Mouse (Mus musculus) inflammation-experienced regulatory T-cells, adult 6 months (primary cell): Measurements from ENCODE around the gene Ube4b. TPM values are rescaled to one million over a fixed set of nuclear protein-coding genes. Genes with fewer than 3 reads are reported as not detected.
"Not testable (repeated sequence)": the region's sequence is repeated elsewhere in the genome, so short reads cannot be mapped to it uniquely, and the experiment has no call there.

Source experiments
- ATAC-seq: one replicate; pipeline ENCODE4 v1.8.0; 2017
- polyA plus RNA-seq, 3 experiments: library from polyadenylated mRNA; unstranded; fragments of 100-300 nt; shearing (Covaris generic); gene quantifications; one replicate each; pipeline ENCODE4 v1.2.1; 2017

Ube4b gene
- polyA plus RNA-seq: 10 to 100 TPM in 2 of 3 experiments, 1 to 10 TPM in 1; 9.1 to 18.5 (median 14.7) TPM

DNA sequence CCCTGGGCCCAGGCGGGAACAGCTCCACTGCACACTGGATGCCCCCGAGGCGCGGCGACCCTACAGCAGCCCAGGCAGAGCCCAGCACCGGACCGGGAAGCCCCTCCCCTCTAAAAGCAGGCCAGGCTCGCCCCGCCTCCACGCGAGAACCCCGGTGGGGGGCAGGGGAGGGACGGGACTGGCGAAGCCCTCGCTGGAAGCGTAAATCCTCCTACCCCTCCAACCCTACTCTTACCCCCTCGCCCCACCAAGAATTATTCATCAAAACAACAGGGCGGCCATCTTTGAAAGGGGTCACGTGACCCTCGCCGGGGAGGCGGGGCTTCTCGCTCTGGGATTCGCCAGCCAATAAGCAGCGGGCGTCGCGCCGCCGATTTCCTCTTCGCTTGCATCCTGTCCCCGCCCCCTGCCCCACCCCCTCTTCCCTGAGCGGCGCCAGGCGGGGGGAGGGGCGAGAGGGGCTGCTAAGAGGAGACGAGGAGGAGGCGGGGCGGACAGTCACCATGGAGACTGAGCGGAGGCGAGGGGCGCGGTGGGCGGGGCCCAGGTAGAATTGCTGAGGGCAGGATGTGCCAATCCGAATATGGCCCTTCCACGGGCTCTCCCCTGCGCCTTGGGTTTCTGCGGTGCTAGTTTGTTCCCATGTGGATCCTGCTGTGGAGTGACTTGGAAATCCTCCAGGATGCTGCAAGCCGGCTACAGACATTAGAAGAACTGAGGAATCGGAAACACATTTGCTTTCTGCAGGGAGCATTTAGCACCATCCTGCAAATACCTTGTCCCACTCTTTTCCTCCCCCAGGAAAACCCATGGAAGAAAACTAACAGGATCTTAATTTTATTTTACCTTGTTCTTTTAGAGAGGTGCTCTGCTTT, at the start of gene Ube4b:
TSS of gene Ube4b (minus strand) at position 425 of the 875 bp plus-strand sequence.
- ATAC-seq: peak; percentile 85

DNA sequence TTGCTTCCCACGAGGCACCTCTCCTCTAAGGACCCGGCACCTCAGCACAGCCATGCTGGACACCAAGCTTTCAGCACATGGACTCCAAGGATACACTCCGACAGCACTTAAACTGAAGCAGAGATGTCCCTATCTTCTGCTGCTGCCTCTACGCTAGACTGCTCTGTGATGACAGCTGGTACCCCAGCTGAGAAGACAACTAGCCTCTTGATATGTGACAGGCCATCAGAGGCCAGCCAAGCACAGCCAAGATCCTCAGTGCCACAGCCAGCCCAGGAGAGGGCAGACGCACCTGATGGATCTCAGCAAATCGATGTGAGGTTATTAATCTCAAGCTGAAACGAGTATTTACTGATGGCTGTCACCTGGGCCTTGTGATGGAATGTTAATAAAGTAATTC, 48.5 kb upstream of the Ube4b start:
- ATAC-seq: no peak

DNA sequence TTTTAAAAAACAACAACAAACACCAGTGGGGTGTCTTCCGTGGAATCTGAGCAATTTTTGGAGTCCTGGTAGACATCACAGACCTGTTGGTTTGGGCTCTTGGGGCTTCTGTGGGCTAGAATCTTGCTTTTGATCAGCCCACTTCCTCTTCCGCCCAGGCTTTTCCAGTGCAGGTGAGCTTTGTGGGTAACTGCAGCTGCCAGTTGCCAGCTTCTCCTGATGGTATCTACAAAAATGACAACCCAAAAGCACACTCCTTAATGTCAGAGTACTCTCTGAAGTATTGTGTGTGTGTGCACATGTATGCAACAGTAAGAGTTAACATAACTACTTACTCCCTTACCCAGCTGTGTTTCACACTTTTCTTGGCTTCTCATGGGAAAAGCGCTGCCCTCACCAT, 43.0 kb upstream of the Ube4b start:
- ATAC-seq: peak; percentile 95

DNA sequence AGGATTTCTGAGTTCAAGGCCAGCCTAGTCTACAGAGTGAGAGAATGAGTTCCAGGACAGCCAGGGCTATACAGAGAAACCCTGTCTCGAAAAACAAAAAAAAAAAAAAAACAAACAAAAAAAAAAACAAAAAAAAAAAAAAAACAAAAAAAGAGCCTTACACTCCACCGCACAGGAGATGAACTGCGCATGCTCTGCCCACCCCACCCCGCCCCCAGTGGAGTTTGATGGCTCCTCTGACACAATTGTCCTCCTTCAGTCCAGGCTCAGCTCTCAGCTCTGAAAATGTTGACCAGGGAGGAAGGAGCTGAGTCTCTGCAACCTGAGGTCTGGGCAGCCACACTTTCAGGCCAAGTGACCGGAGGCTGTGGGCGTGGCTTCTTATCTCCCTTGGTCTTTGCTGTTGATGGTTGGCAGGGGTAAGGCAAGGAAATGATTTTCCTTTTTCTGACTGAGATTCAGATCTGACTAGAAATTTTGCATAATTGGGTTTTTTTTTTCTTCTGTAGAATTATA, 36.9 kb upstream of the Ube4b start:
- ATAC-seq: no peak

DNA sequence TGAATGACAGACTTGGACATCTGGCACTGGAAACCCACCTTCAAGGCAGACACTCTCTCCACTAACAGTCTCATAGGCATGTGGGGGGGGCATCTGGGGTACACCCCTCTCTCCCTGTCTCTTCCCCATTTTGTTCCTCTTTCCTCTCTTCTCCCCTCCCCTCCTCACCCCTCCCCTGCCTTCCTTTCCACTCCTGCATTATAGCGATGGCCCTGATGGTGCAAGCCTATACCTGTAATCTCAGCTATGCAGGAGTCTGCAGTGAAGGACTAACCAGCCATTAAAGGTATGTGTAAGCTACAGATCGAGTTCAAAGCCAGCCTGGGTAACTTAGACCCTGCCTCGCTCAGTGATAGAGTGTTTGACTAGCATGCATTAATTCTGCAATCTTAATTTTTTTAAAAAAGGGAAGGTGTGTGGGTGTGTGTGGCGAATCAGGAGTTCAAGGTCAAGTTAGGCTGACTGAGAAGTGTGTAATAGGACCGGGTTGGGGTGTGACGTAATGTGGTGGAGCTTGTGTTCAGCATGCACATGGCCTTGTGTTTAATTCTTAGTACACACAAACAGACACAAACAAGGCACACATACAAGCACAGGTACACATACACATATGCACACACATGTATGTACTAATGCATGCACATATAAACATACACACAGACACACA, 35.9 kb upstream of the Ube4b start:
- ATAC-seq: no peak

DNA sequence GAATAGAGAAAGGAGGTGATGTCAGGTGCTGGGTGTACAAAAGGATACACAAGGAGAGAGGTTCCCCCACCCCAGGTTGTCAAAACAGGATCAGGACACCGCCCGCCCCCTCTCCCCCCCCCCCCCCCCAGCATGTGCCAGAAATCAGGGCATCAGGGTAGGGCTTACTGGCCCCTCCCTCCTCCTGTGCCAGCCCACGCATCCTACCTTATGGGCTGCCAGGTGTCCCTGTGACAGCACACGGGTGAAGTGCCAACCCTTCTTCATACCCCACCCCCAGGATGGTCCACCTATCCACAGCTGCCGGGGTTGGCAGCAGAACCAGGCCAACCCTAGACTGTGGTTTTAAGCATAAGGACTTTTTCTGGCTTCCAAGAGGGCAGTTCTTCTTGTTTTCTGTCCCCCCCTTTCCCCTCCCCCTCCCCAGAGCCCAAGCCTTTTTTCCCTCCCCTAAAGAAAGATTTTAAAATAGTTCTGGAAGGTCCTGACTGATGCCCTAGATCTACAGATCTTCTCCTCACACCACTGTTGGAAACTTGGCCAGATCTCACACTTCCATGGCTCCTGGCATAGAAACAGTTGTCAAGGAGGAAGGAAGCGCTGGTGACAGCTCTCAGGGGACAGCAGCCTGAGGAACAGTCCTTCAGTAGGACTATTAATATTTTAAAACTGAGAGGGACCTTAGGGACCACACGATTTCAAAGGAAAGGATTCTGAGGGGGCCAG, 35.2 kb upstream of the Ube4b start:
- no peak for ATAC-seq

DNA sequence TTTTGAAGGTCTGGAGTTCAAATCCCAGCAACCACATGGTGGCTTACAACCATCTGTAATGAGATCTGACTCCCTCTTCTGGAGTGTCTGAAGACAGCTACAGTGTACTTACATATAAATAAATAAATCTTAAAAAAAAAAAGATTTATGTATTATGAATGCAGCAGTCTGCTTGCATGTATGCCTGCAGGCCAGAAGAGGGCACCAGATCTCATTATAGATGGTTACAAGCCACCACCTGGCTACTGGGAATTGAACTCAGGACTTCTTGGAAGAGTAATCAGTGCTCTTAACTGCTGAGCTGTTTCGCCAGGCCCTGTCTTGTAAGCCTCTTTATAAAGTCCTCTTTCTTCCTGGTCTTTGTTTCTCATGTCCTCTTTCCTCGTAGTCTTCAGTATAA, 33.9 kb upstream of the Ube4b start:
- not testable (repeated sequence) for ATAC-seq

DNA sequence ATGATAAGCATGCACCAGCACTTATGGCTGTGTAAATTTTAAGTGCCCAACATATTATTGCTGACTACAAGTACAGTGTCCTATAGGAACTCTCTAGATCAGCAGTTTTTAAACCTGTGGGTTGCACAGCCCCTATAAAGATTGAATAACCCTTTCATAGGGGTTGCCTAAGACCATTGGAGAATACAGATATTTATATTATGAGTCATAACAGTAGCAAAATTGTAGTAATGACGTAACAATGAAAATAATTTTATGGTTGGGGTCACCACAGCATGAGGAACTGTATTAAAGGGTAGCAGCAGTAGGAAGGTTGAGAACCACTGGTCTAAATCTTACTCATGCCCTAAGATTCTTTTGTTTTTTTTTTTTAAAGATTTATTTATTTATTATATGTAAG, 32.9 kb upstream of the Ube4b start:
- ATAC-seq: no peak

DNA sequence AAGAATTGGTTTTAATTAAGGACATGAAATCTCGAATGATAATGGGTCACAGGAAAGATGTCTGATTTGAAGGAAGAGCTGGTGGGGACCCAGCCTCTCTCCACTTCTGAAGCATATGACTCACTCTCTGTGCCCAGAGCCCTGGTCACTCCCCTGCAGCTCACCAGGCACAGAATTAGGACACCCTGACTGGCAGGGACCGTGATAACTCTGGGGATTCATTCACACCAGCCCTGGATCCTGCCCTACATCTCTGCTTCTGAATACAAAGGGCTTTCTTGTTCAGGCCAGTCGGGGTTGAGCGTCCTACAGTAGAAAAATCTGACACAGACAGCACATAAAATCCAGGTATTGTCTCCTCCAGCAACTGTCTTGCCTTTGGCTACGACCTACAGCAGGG, 32.0 kb upstream of the Ube4b start:
- ATAC-seq: no peak

DNA sequence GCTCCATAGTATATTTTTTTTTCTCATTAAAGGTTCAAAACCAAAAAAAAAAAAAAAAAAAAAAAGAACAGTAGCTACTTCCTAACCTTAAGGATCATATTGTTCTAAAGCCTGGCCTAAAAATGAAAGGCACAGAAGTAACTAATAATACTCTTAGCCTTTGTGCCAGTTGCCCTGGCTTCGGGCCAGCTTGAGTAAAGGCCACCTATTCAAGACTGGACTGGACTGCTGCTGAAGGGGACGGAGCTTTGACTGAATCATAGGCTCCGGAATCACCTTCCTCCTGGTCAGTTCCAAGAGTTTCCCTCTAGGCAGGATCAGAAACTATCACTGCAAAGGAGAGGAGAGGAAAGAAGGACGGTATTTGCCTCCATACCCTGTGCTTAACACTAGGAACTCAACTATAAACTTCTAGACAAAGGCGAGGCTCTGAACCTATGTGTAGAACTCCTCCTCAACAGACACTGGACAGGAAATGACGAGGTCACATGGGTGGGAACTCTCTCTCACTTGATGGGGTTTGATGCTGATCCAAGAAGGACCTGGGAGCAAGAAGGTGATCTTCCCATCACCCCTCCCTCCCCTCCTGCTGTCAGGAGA, 31.4 kb upstream of the Ube4b start:
- no peak for ATAC-seq

DNA sequence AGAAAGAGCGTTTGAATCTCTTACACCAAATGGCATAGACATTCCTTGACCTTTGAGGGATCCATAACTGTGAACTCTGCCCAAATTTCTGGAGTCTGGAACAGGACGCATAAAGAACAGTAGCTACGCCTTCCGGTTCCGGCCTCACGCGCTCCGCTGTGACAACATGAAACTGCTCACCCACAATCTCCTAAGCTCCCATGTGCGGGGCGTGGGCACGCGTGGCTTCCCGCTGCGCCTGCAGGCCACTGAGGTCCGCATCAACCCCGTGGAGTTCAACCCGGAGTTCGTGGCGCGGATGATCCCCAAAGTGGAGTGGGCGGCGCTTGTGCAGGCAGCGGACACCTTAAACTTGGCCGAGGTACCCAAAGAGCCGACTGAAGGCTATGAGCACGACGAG, 30.6 kb upstream of the Ube4b start:
- not testable (repeated sequence) for ATAC-seq

DNA sequence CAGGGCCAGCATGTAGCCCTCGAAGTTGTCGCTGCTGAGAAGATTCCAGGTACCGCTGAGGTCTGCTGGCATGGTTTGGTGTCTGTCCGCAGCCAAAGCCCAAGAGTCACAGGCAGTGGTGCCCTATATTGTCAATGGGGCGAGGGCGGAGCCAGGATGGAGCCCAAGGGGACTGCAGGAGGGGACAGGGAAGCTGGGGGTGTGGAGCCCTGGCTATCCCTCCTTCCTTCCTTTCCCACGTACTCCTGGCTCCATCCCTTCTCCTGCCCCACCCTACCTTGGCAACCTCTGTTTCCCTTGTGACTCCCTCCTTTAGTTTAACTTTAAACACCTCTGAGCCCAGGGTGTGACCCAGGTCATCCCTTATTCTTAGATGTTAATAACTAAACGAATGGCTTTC, 28.3 kb upstream of the Ube4b start, which contains the start of gene Rbp7:
TSS of gene Rbp7 (minus strand) at position 100 of the 400 bp plus-strand sequence.
- no peak for ATAC-seq

DNA sequence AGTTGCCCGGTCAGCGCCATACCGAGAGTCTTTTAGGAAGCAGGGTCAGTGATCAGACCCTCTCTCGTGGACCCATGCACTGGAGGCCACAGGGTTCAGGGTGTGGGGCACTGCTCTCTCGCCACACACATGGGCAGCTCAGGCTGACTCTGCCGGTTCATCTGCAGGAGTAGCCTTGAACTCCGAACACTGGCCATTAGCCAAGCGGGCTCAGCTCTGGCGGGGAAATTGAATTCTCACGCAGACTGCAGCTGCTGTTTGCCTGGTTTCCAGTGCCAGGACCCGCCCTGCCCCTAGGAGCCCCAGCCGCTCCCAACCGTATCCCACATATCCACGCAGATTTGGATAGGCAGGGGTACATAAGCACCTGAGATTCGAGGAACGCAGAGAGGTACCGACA, 27.7 kb upstream of the Ube4b start:
- ATAC-seq: no peak

DNA sequence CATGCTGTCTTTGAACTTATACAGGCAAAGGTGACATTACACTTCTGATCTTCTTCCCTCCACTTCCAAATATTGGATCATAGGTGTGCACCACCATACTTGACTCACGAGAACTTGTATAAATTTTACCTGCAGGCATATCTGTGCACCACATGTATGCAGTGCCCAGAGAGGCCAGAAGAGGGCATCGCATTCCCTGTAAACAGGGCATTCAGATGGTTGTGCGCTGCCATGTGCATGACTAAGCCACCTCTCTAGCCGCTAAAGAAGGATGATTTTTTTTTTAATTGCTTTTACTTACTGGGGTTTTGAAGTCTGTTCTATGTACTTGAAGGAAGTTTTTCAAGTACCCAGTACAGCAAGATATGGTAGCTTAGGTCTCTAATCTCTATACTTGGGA, 27.1 kb upstream of the Ube4b start:
- ATAC-seq: no peak

DNA sequence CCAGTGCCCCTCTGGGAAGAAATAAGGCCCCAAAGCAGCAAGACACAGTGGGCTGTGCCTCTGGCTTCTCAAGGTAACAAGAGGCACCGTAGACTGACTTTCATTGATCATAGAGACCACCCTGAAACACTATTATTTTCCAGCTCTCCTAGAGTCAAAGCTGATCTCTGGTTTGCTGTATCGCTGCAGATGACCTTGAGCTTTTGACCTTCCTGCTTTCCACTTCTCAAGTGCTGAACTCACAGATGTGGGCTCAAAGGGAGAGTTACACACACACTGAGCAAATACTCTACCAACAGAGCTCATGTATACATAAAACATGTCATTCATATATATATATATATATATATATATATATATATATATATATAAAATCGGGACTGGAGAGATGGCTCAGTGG, 24.1 kb upstream of the Ube4b start:
- ATAC-seq: no peak

DNA sequence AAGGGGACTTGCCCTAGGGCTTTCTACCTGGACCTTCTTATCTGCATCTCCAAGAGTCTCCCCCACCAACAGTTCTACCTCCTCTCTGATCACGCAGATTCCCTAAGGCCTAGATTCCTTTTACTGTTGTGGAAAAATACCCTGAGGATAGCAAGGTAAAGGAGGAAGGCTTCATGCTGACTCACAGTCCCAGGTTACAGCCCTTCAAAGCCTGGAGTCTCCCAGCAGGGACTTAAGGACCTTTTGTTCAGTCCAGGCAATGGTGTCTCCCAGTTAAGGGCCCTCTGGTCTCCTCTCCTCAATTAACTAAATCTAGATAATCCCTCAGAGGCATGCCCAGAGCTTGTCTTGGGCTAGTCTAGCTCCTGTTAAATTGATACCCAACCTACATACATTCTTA, 19.8 kb upstream of the Ube4b start:
- ATAC-seq: no peak

DNA sequence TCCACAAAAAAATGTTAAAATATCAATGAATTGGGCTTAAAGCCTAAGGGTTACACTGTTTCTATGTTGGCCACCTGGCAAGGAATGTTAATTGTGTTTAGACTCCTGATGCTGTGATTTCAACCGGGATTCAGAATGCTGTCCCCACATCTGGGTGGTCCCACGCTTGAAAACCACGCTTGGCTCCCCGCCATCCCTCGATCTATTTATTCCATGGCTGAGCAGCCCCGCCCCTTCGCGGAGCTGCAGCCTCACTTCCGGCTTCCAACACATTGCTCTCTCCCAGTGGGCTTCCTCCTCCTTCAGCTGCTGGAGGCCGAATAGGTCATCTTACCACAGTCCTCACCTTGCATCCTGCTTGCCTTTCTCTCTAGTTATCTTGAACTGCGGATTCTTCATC, 19.3 kb upstream of the Ube4b start:
- no peak for ATAC-seq

DNA sequence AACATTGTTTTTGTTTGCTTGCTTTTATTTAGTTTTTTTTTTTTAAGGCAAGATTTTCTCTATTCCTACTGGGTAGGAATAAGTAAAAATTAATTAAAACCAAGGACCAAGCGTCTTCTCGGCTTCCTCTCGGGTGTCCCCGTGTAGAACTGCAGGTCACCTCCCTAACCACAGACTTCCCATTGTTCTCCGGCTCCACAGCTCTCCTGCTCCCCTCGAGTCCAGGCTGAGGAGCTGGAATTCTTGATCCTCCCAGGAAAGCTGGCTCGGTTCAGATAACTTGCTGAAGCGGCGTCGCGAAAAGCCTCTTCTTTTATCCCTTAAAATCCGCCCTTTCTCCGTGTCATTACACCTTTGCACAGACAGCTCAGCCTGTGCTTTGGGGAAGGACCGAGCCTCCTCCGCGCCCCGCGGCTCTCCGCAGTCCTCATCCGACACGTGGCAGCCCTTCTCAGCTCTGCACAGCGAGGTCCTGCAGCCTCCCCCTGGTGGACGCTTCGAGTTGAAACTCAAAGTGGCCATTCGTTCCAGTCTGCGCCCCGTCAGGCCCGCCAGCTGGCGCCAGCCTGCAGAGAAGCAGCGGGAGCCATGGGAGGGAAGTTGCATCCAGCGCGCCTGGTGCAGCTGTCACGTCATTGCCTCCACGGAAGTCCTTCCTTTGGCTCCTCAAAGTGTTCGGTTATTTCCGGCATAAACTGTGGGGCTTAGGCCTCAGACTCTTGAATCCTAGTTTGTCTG, 18.6 kb upstream of the Ube4b start:
- peak; percentile 93 for ATAC-seq

DNA sequence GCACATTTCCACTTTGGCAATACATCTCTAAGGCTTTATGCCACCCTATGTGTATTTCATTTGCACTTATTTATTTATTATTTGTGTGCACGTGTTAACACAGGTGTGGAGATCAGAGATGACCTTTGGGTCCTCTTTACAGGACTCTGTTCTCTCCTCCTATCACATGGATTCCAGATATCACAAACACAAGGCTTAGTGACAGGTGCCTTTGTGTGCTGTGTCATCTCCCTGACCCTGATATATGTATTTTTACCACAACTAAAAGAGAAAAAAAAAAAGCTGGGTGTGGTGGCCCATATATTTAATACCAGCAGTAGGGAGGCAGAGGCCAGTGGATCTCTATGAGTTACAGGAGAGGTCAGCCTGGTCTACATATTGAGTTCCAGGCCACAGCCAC, 17.9 kb upstream of the Ube4b start:
- ATAC-seq: no peak

DNA sequence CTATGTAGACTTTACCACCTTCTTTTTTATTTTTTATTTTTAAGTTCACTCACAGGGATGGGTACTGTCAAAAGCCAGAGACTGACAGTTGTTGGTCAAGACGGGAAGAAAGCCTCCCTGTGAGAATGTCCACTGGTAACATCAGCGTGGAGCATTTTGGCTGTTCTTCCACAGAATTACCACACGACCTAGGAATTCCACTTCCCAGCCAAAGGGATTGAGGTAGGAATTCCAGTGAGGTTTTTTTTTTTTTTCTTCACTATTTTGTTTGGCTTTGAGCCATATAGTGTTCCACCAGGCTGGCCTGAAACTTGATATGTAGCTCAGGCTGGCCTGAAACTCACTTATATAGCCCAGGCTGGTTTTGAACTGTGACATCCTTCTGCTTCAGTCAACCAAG, 15.9 kb upstream of the Ube4b start:
- ATAC-seq: no peak

DNA sequence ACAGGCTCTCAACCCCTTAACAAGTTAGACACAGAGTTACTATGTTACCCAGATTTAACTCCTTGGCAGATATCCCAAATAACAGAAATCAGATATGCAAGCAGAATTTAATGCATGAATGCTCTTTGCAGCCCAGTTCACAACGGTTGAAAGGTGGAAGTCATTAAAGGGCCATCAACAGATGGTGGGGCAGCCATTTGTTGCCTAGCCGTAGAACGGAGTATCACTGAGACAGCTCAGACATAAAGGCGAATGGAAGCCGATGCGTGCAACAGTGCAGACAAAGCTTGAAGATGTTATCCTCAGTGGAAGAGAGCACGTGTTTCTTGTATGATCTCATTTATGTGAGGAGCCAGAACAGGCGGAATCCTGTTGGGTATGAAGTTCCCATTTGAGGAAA, 14.0 kb upstream of the Ube4b start:
- ATAC-seq: no peak

DNA sequence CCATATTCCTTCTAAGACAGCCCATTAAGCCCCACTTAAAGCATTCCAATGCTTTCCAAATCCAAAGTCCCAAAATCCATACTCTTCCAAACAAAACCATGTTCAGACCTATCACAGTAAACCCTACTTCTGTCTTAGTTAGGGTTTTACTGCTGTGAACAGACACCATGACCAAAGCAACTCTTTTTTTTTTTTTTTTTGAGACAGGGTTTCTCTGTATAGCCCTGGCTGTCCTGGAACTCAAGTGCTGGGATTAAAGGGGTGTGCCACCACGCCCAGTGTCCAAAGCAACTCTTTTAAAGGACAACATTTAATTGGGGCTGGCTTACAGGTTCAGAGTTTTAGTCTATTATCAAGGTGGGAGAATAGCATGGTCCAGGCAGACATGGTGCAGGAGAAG, 5.3 kb upstream of the Ube4b start:
- ATAC-seq: not testable (repeated sequence)
